Mouse (Mus musculus) midbrain, embryonic 14.5 days (tissue): ENCODE data around the gene Zcchc2. TPM values are rescaled to one million over a fixed set of nuclear protein-coding genes. Genes with fewer than 3 reads are reported as not detected.

ENCODE experiments used
- ATAC-seq: fragments of 200-750 bp; cut with Nextera tagmentation; 2 replicates; pipeline ENCODE4 v1.8.0; 2017; ENCODE audit warnings: moderate number of reproducible peaks, moderate library complexity; ENCODE audit not compliant: low FRiP score, low TSS enrichment
- DNase-seq: peaks from one replicate; pipeline ENCODE4 v3.0.0-alpha.2; 2015
- H3K27ac ChIP-seq: fragments of 300-500 bp; sonication (generic); replicated peaks from 2 replicates; pipeline ENCODE4 v1.5.1; 2014; ENCODE audit warnings: mild to moderate bottlenecking, low read depth, low read length, moderate library complexity
- H3K27me3 ChIP-seq: fragments of 300-500 bp; sonication (generic); 2 replicates; pipeline ENCODE4 v1.6.1; 2014; ENCODE audit warnings: low read length, control low read depth, mixed read lengths; ENCODE audit not compliant: control insufficient read depth, insufficient read depth
- H3K36me3 ChIP-seq: fragments of 300-500 bp; sonication (generic); 2 replicates; pipeline ENCODE4 v1.6.1; 2014; ENCODE audit warnings: low read length, control low read depth; ENCODE audit not compliant: control insufficient read depth, insufficient read depth
- H3K4me1 ChIP-seq: fragments of 300-500 bp; sonication (generic); 2 replicates; pipeline ENCODE4 v1.6.1; 2014; ENCODE audit warnings: mild to moderate bottlenecking, antibody characterized with exemption, low read length, control low read depth; ENCODE audit not compliant: control insufficient read depth, insufficient read depth
- H3K4me2 ChIP-seq: fragments of 300-500 bp; sonication (generic); 2 replicates; pipeline ENCODE4 v1.6.1; 2014; ENCODE audit warnings: mild to moderate bottlenecking, low read length, moderate library complexity
- H3K4me3 ChIP-seq: fragments of 300-500 bp; sonication (generic); replicated peaks from 2 replicates; pipeline ENCODE4 v1.5.1; 2014; ENCODE audit warnings: low read depth, low read length
- H3K9ac ChIP-seq: fragments of 300-500 bp; sonication (generic); replicated peaks from 2 replicates; pipeline ENCODE4 v1.6.1; 2014; ENCODE audit warnings: mild to moderate bottlenecking, low read length, moderate library complexity
- H3K9me3 ChIP-seq: fragments of 300-500 bp; sonication (generic); 2 replicates; pipeline ENCODE4 v1.6.1; 2016; ENCODE audit warnings: low read length, control low read depth, mixed read lengths; ENCODE audit not compliant: control insufficient read depth
- WGBS: fragments of 180-500 bp; shearing (Covaris S2); extraction: QIAGEN DNeasy Blood & Tissue Kit; methylation state at CpG from one replicate; pipeline ENCODE4 v1.1.7; 2014; 5-methylcytosine and 5-hydroxymethylcytosine counted together
- polyA plus RNA-seq: library from polyadenylated mRNA; unstranded; fragments of >200 nt; fragmentation: Nextera tagmentation; extraction: Ambion mirVana; gene quantifications from 2 replicates; pipeline ENCODE4 v1.2.1, GENCODE M21; 2014

Gene Zcchc2
- polyA plus RNA-seq, 1 experiment from 2014 or later, result 2.8 TPM

GRCm38 (mm10) chr1:106036861-106037599 lies 46.8 kb downstream of the Zcchc2 start:
- Histone ChIP-seq H3K9me3 (no peaks in the 10 kb centered on the region), H3K27ac (no peak overlapping the region), H3K4me3 (no peak overlapping the region), H3K4me1 (no peaks in the 10 kb centered on the region), H3K36me3 (peaks cover 14% of the 10 kb centered on the region), H3K9ac (no peak overlapping the region), H3K27me3 (no peaks in the 10 kb centered on the region), H3K4me2 (no peak overlapping the region)
- 63% methylated on average over 19 of the region's 19 CpGs for WGBS
- peak; percentile 86 for DNase-seq
- peak; percentile 77 for ATAC-seq

GRCm38 (mm10) chr1:106039326-106039725 lies 49.1 kb downstream of the Zcchc2 start:
- Histone ChIP-seq H3K4me2 (no peak overlapping the region), H3K4me3 (no peak overlapping the region), H3K27me3 (no peaks in the 10 kb centered on the region), H3K9me3 (no peaks in the 10 kb centered on the region), H3K27ac (0 out of 2 replicates have a peak overlapping the region, but pooled peaks have one; percentile 5), H3K9ac (no peak overlapping the region), H3K36me3 (no peaks in the 10 kb centered on the region), H3K4me1 (no peaks in the 10 kb centered on the region)
- 65% methylated on average over 6 of the region's 6 CpGs for WGBS
- ATAC-seq (no peak), DNase-seq (peak; percentile 28)

- H3K27me3 ChIP-seq, result no peaks in the 10 kb centered on the region
- no peak overlapping the region for H3K4me2 ChIP-seq
- H3K9ac ChIP-seq, result no peak overlapping the region
- no peaks in the 10 kb centered on the region for H3K9me3 ChIP-seq
- H3K36me3 ChIP-seq, result no peaks in the 10 kb centered on the region
- no peak overlapping the region for H3K4me3 ChIP-seq
- ATAC-seq (no peak), DNase-seq (no peak)
- H3K27ac ChIP-seq, result no peak overlapping the region
- 99% methylated on average over 4 of the region's 4 CpGs for WGBS
- no peaks in the 10 kb centered on the region for H3K4me1 ChIP-seq
Observed at GRCm38 (mm10) chr1:106040271-106040670, 50.1 kb downstream of the Zcchc2 start.

- H3K36me3 ChIP-seq, result no peaks in the 10 kb centered on the region
- H3K4me3 ChIP-seq, result no peak overlapping the region
- WGBS, result 93% methylated on average over 9 of the region's 9 CpGs
- H3K4me1 ChIP-seq, result no peaks in the 10 kb centered on the region
- no peaks in the 10 kb centered on the region for H3K27me3 ChIP-seq
- H3K9ac ChIP-seq, result no peak overlapping the region
- no peak overlapping the region for H3K27ac ChIP-seq
- ATAC-seq (no peak), DNase-seq (no peak)
- no peak overlapping the region for H3K4me2 ChIP-seq
- no peaks in the 10 kb centered on the region for H3K9me3 ChIP-seq
Observed at GRCm38 (mm10) chr1:106042221-106042620, 52.0 kb downstream of the Zcchc2 start.

- no peaks in the 10 kb centered on the region for H3K27me3 ChIP-seq
- WGBS, result 85% methylated on average over 4 of the region's 4 CpGs
- H3K36me3 ChIP-seq, result no peaks in the 10 kb centered on the region
- H3K4me3 ChIP-seq, result no peak overlapping the region
- DNase-seq, result peak; percentile 33
- ATAC-seq, result no peak
- no peak overlapping the region for H3K9ac ChIP-seq
- no peaks in the 10 kb centered on the region for H3K9me3 ChIP-seq
- no peak overlapping the region for H3K27ac ChIP-seq
- no peak overlapping the region for H3K4me2 ChIP-seq
- H3K4me1 ChIP-seq, result no peaks in the 10 kb centered on the region
Observed at GRCm38 (mm10) chr1:106043053-106043820, 53.0 kb downstream of the Zcchc2 start.

- 97% methylated on average over 6 of the region's 6 CpGs for WGBS
- Histone ChIP-seq H3K4me2 (no peak overlapping the region), H3K4me3 (no peak overlapping the region), H3K27ac (no peak overlapping the region), H3K36me3 (no peaks in the 10 kb centered on the region), H3K4me1 (no peaks in the 10 kb centered on the region), H3K9me3 (no peaks in the 10 kb centered on the region), H3K9ac (no peak overlapping the region), H3K27me3 (no peaks in the 10 kb centered on the region)
- ATAC-seq (no peak), DNase-seq (no peak)
Observed at GRCm38 (mm10) chr1:106049036-106049435, 58.8 kb downstream of the Zcchc2 start.

GRCm38 (mm10) chr1:106054978-106055377 lies 64.8 kb downstream of the Zcchc2 start:
- Histone ChIP-seq H3K36me3 (no peaks in the 10 kb centered on the region), H3K27me3 (no peaks in the 10 kb centered on the region), H3K9ac (no peak overlapping the region), H3K27ac (no peak overlapping the region), H3K4me1 (no peaks in the 10 kb centered on the region), H3K9me3 (no peaks in the 10 kb centered on the region), H3K4me3 (no peak overlapping the region), H3K4me2 (no peak overlapping the region)
- ATAC-seq (no peak), DNase-seq (no peak)
- 76% methylated on average over 6 of the region's 6 CpGs for WGBS

GRCm38 (mm10) chr1:106058355-106058754 lies 68.1 kb downstream of the Zcchc2 start:
- Histone ChIP-seq H3K9me3 (no peaks in the 10 kb centered on the region), H3K27me3 (no peaks in the 10 kb centered on the region), H3K4me1 (no peaks in the 10 kb centered on the region), H3K9ac (no peak overlapping the region), H3K36me3 (no peaks in the 10 kb centered on the region), H3K27ac (no peak overlapping the region), H3K4me3 (no peak overlapping the region), H3K4me2 (no peak overlapping the region)
- no peak for DNase-seq
- ATAC-seq, result no peak
- 81% methylated on average over 5 of the region's 5 CpGs for WGBS
